Mouse (Mus musculus) Patski (cell line): ENCODE data around the gene Rasgrf2. TPM values are rescaled to one million over a fixed set of nuclear protein-coding genes. Genes with fewer than 3 reads are reported as not detected.

ENCODE experiments used
- ATAC-seq: fragments of 100-300 bp; one replicate; pipeline ENCODE4 v1.8.0; 2021
- CTCF ChIA-PET: fragments of 350-600 bp; sonication (Branson Sonifier 250); formaldehyde crosslinking; loops from one replicate; lab custom pipeline; 2022; ENCODE audit warnings: inconsistent platforms; lab: Charles Lee
- POLR2A ChIA-PET: fragments of 350-600 bp; sonication (Branson Sonifier 250); formaldehyde crosslinking; loops from one replicate; lab custom pipeline; 2022; ENCODE audit warnings: antibody characterized with exemption, inconsistent platforms; lab: Charles Lee
- DNase-seq: peaks from one replicate; pipeline ENCODE4 v3.0.0-alpha.2; 2011; ENCODE audit warnings: low read depth, low spot score
- H3K27me3 ChIP-seq: fragments of 371-371 bp; one replicate; pipeline ENCODE4 v1.5.1; 2021
- CTCF ChIP-seq: fragments of 100-300 bp; IDR thresholded peaks from one replicate; pipeline ENCODE4 v1.5.1; 2021
- in situ Hi-C: fragments of 300-500 bp; cut with MboI; formaldehyde crosslinking; loops from 3 replicates; pipeline ENCODE4 v1.11.1; 2018; ENCODE audit warnings: low pct_unique_long_range_greater_than_20kb, mixed read lengths
- polyA plus RNA-seq: library from polyadenylated mRNA; unstranded; gene quantifications from one replicate; pipeline ENCODE4 v1.2.3, GENCODE M21; 2021

Gene Rasgrf2
- polyA plus RNA-seq, 1 experiment from 2014 or later, result 0.05 TPM

GRCm38 (mm10) chr13:92104259-92104658 lies 27.2 kb downstream of the Rasgrf2 start:
- CTCF ChIA-PET, result interaction anchor here (1.1 kb wide), 1 partner anchor 13 kb away, joined by 3 read pairs; no protein-coding TSS in a partner anchor
- TF ChIP-seq CTCF, result no peak
- DNase-seq, result no peak
- POLR2A ChIA-PET, result no interaction called here
- in situ Hi-C loops, result no loop called here
- ATAC-seq, result no peak
- peaks cover 7% of the 10 kb centered on the region for H3K27me3 ChIP-seq

- DNase-seq, result no peak
- in situ Hi-C loops, result no loop called here
- H3K27me3 ChIP-seq, result no peaks in the 10 kb centered on the region
- no peak for ATAC-seq
- CTCF ChIA-PET, result no interaction called here
- POLR2A ChIA-PET, result no interaction called here
- no peak for TF ChIP-seq CTCF
Observed at GRCm38 (mm10) chr13:92098484-92098883, 33.0 kb downstream of the Rasgrf2 start.

- H3K27me3 ChIP-seq, result no peaks in the 10 kb centered on the region
- TF ChIP-seq CTCF, result no peak
- DNase-seq (no peak), ATAC-seq (peak; percentile 90)
- CTCF ChIA-PET, result interaction anchor here (0.6 to 1.1 kb wide), 3 partner anchors 14 to 26 kb away, joined by 3 read pairs; no protein-coding TSS in a partner anchor
- POLR2A ChIA-PET, result no interaction called here
- in situ Hi-C loops, result no loop called here
Observed at GRCm38 (mm10) chr13:92095131-92096090, 36.0 kb downstream of the Rasgrf2 start.

- POLR2A ChIA-PET, result no interaction called here
- ATAC-seq, result no peak
- CTCF ChIA-PET, result interaction anchor here (2.2 kb wide), 1 partner anchor 16 kb away, joined by 5 read pairs; no protein-coding TSS in a partner anchor
Observed at GRCm38 (mm10) chr13:92093712-92094290, 37.7 kb downstream of the Rasgrf2 start.

GRCm38 (mm10) chr13:92073111-92073510 lies 58.3 kb downstream of the Rasgrf2 start:
- CTCF ChIA-PET, result interaction anchor here (1.4 kb wide), 1 partner anchor 13 kb away, joined by 4 read pairs; no protein-coding TSS in a partner anchor

More at GRCm38 (mm10) chr13:92093712-92094290, 37.7 kb downstream of the Rasgrf2 start:
- no peak for DNase-seq
- TF ChIP-seq CTCF, result no peak
- in situ Hi-C loops, result no loop called here
- H3K27me3 ChIP-seq, result no peaks in the 10 kb centered on the region

GRCm38 (mm10) chr13:92068651-92069050 lies 62.8 kb downstream of the Rasgrf2 start:
- DNase-seq (no peak), ATAC-seq (no peak)
- CTCF ChIA-PET, result no interaction called here
- POLR2A ChIA-PET, result no interaction called here
- no peak for TF ChIP-seq CTCF
- H3K27me3 ChIP-seq, result no peaks in the 10 kb centered on the region
- in situ Hi-C loops, result no loop called here

More at GRCm38 (mm10) chr13:92073111-92073510, 58.3 kb downstream of the Rasgrf2 start:
- TF ChIP-seq CTCF, result no peak
- no peaks in the 10 kb centered on the region for H3K27me3 ChIP-seq
- ATAC-seq (peak; percentile 78), DNase-seq (no peak)
- in situ Hi-C loops, result no loop called here
- POLR2A ChIA-PET, result no interaction called here

- TF ChIP-seq CTCF, result no peak
- in situ Hi-C loops, result no loop called here
- ATAC-seq, result no peak
- ChIA-PET POLR2A (no interaction called here), CTCF (no interaction called here)
- DNase-seq, result no peak
- no peaks in the 10 kb centered on the region for H3K27me3 ChIP-seq
Observed at GRCm38 (mm10) chr13:92067831-92068230, 63.6 kb downstream of the Rasgrf2 start.

- CTCF ChIA-PET, result interaction anchor here (1.2 to 1.6 kb wide), 2 partner anchors 18 kb away, joined by 3 read pairs; no protein-coding TSS in a partner anchor
- ATAC-seq (no peak), DNase-seq (no peak)
- POLR2A ChIA-PET, result no interaction called here
- in situ Hi-C loops, result no loop called here
- no peaks in the 10 kb centered on the region for H3K27me3 ChIP-seq
- no peak for TF ChIP-seq CTCF
Observed at GRCm38 (mm10) chr13:92053748-92054147, 77.7 kb downstream of the Rasgrf2 start.

- ChIA-PET POLR2A (no interaction called here), CTCF (interaction anchor here (1.2 to 1.6 kb wide), 2 partner anchors 18 to 19 kb away, joined by 3 read pairs; no protein-coding TSS in a partner anchor)
- in situ Hi-C loops, result no loop called here
- TF ChIP-seq CTCF, result no peak
- H3K27me3 ChIP-seq, result no peaks in the 10 kb centered on the region
- ATAC-seq, result no peak
- DNase-seq, result no peak
Observed at GRCm38 (mm10) chr13:92053001-92053400, 78.5 kb downstream of the Rasgrf2 start.

GRCm38 (mm10) chr13:92051216-92051615 lies 80.2 kb downstream of the Rasgrf2 start:
- DNase-seq (no peak), ATAC-seq (no peak)
- in situ Hi-C loops, result no loop called here
- POLR2A ChIA-PET, result no interaction called here
- TF ChIP-seq CTCF, result no peak
- CTCF ChIA-PET, result interaction anchor here (1.3 kb wide), 1 partner anchor 8 kb away, joined by 3 read pairs; no protein-coding TSS in a partner anchor
- H3K27me3 ChIP-seq, result no peaks in the 10 kb centered on the region
